Mouse (Mus musculus) liver, embryonic 16.5 days (tissue): Measurements from ENCODE around the gene Mthfsd. TPM values are rescaled to one million over a fixed set of nuclear protein-coding genes. Genes with fewer than 3 reads are reported as not detected.
"Not testable (repeated sequence)": the region's sequence is repeated elsewhere in the genome, so short reads cannot be mapped to it uniquely, and the experiment has no call there.

Experiments used
- ATAC-seq: fragments of 200-750 bp; cut with Nextera tagmentation; 2 replicates; pipeline ENCODE4 v1.8.0; 2017; ENCODE audit warnings: low read depth, mild to moderate bottlenecking, moderate number of reproducible peaks, moderate library complexity
- H3K27ac ChIP-seq: fragments of 300-500 bp; sonication (generic); 2 replicates; pipeline ENCODE4 v1.5.1; 2014; ENCODE audit warnings: mild to moderate bottlenecking, low read length
- H3K27me3 ChIP-seq: fragments of 300-500 bp; sonication (generic); 2 replicates; pipeline ENCODE4 v1.6.1; 2014; ENCODE audit warnings: low read depth, low read length, mixed read lengths; ENCODE audit not compliant: control insufficient read depth, insufficient read depth
- H3K36me3 ChIP-seq: fragments of 300-500 bp; sonication (generic); 2 replicates; pipeline ENCODE4 v1.6.1; 2014; ENCODE audit warnings: mild to moderate bottlenecking; ENCODE audit not compliant: control insufficient read depth, insufficient read depth
- H3K4me1 ChIP-seq: fragments of 300-500 bp; sonication (generic); 2 replicates; pipeline ENCODE4 v1.6.1; 2014; ENCODE audit warnings: low read depth, low read length, mixed read lengths; ENCODE audit not compliant: control insufficient read depth
- H3K4me2 ChIP-seq: fragments of 300-500 bp; sonication (generic); 2 replicates; pipeline ENCODE4 v1.6.1; 2014; ENCODE audit warnings: low read depth, low read length, mixed read lengths
- H3K4me3 ChIP-seq: fragments of 300-500 bp; sonication (generic); 2 replicates; pipeline ENCODE4 v1.5.1; 2014; ENCODE audit warnings: low read depth, mild to moderate bottlenecking, low read length
- H3K9ac ChIP-seq: fragments of 300-500 bp; sonication (generic); 2 replicates; pipeline ENCODE4 v1.6.1; 2014; ENCODE audit warnings: low read depth, low read length
- H3K9me3 ChIP-seq: fragments of 300-500 bp; sonication (generic); replicated peaks from 2 replicates; pipeline ENCODE4 v1.6.1; 2016; ENCODE audit warnings: low read length; ENCODE audit not compliant: control insufficient read depth
- WGBS: fragments of 180-500 bp; shearing (Covaris S2); extraction: QIAGEN DNeasy Blood & Tissue Kit; methylation state at CpG from one replicate; pipeline ENCODE4 v1.1.7; 2014; ENCODE audit not compliant: insufficient replicate concordance; 5-methylcytosine and 5-hydroxymethylcytosine counted together
- polyA plus RNA-seq: library from polyadenylated mRNA; unstranded; fragments of >200 nt; fragmentation: Nextera tagmentation; extraction: Ambion mirVana; gene quantifications from 2 replicates; pipeline ENCODE4 v1.2.1, GENCODE M21; 2015

The Mthfsd gene
- polyA plus RNA-seq, result 15.6 and 17.0 TPM in 2 replicates

GRCm38 (mm10) chr8:121107668-121108656, at the start of gene Mthfsd:
Mthfsd (minus strand) TSS chr8:121108392.
- Histone ChIP-seq H3K27ac (peak within 1 kb of the TSS; percentile 53; the same call in 1 of the 2 replicates), H3K27me3 (no peaks in the 10 kb centered on the region; the same call in 1 of the 2 replicates), H3K4me2 (peak within 1 kb of the TSS; percentile 84), H3K9ac (peak within 1 kb of the TSS; percentile 82), H3K36me3 (0 out of 2 replicates have a peak, but pooled peaks cover under 1% of the 10 kb centered on the region), H3K4me1 (peaks cover 12% of the 10 kb centered on the region), H3K4me3 (peak within 1 kb of the TSS; percentile 87), H3K9me3 (no peaks in the 10 kb centered on the region)
- whole genome bisulfite sequencing, result 1% methylated on average over 75 of the region's 75 CpGs
- peak; percentile 96 for ATAC-seq

- H3K9me3 ChIP-seq, result no peaks in the 10 kb centered on the region
- H3K4me1 ChIP-seq, result no peaks in the 10 kb centered on the region
- H3K4me2 ChIP-seq, result no peak overlapping the region
- H3K27me3 ChIP-seq, result no peaks in the 10 kb centered on the region
- no peak overlapping the region for H3K4me3 ChIP-seq
- no peak overlapping the region for H3K27ac ChIP-seq
- no peak overlapping the region for H3K9ac ChIP-seq
- H3K36me3 ChIP-seq, result no peaks in the 10 kb centered on the region
- ATAC-seq, result no peak
- WGBS, result 53% methylated on average over 7 of the region's 7 CpGs
These were observed 48.8 kb upstream of the Mthfsd start for GRCm38 (mm10) chr8:121156990-121157491.

DNA sequence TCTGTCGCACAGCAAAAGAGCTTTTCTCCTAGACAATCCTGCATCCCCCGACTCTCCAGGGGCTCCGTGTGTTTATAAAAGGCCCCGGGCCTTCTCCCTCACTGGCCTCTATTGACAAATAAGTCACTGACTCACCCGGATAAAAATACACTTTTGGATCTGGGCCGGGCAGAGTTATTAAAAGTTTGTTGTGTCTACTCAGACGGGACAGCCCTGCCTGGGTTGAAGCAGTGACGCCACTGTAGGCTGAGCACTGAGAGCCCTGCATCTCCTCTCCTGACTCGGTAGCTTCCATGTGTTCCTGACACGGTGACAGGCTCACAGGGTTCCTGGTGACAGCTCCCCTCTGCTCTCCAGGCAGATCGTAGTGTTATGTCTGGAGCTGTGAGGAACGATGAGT, 44.2 kb upstream of the Mthfsd start:
- Histone ChIP-seq H3K36me3 (no peaks in the 10 kb centered on the region), H3K4me3 (no peak overlapping the region), H3K4me1 (no peaks in the 10 kb centered on the region), H3K27me3 (no peaks in the 10 kb centered on the region), H3K27ac (no peak overlapping the region), H3K9ac (no peak overlapping the region), H3K9me3 (no peaks in the 10 kb centered on the region), H3K4me2 (no peak overlapping the region)
- 56% methylated on average over 12 of the region's 12 CpGs for WGBS
- ATAC-seq, result no peak

- WGBS, result 12% methylated on average over 8 of the region's 8 CpGs
- Histone ChIP-seq H3K36me3 (no peaks in the 10 kb centered on the region), H3K4me1 (no peaks in the 10 kb centered on the region), H3K27ac (no peak overlapping the region), H3K9ac (no peak overlapping the region), H3K4me2 (no peak overlapping the region), H3K27me3 (no peaks in the 10 kb centered on the region), H3K9me3 (no peaks in the 10 kb centered on the region), H3K4me3 (no peak overlapping the region)
- no peak for ATAC-seq
These were observed 40.4 kb upstream of the Mthfsd start for GRCm38 (mm10) chr8:121148573-121149083.

- 31% methylated on average over 4 of the region's 6 CpGs for WGBS
These were observed 37.4 kb upstream of the Mthfsd start for GRCm38 (mm10) chr8:121145457-121146134.

GRCm38 (mm10) chr8:121136856-121137255, 28.7 kb upstream of the Mthfsd start:
- WGBS, result 78% methylated on average over 6 of the region's 6 CpGs
- Histone ChIP-seq H3K9ac (no peak overlapping the region), H3K4me3 (no peak overlapping the region), H3K36me3 (no peaks in the 10 kb centered on the region), H3K4me2 (no peak overlapping the region), H3K27me3 (no peaks in the 10 kb centered on the region; the same call in 1 of the 2 replicates), H3K9me3 (no peaks in the 10 kb centered on the region; the same call in none of the 2 replicates), H3K27ac (no peak overlapping the region), H3K4me1 (no peaks in the 10 kb centered on the region)
- no peak for ATAC-seq

More at GRCm38 (mm10) chr8:121145457-121146134, 37.4 kb upstream of the Mthfsd start:
- not testable (repeated sequence) for H3K36me3 ChIP-seq, H3K9me3 ChIP-seq, H3K4me2 ChIP-seq, H3K4me3 ChIP-seq, H3K9ac ChIP-seq, H3K27ac ChIP-seq, H3K27me3 ChIP-seq, H3K4me1 ChIP-seq, ATAC-seq

DNA sequence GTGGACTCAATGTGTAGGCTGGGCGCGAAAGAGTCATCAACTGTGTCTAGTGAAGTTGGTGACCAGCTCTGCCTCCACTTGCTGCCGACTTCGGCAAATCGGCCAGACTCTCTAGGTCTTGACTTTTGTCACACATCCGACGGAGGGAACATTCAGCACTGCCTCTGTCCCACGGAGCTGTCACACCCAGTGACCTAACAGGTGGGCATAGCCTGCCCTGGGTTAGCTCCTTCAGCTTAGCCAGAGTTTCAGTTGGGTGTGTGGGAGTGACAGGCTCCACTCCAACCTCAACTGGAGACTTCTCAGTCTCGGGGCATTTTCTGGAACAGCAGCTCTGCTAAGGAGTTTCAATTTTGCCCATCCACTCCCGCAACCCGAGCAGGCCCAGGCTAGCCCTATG, 26.3 kb upstream of the Mthfsd start:
- Histone ChIP-seq H3K27me3 (peaks cover 16% of the 10 kb centered on the region), H3K4me1 (no peaks in the 10 kb centered on the region), H3K9ac (no peak overlapping the region), H3K27ac (no peak overlapping the region), H3K9me3 (no peaks in the 10 kb centered on the region; the same call in none of the 2 replicates), H3K4me2 (no peak overlapping the region), H3K4me3 (no peak overlapping the region), H3K36me3 (no peaks in the 10 kb centered on the region)
- 71% methylated on average over 11 of the region's 11 CpGs for WGBS
- no peak for ATAC-seq

DNA sequence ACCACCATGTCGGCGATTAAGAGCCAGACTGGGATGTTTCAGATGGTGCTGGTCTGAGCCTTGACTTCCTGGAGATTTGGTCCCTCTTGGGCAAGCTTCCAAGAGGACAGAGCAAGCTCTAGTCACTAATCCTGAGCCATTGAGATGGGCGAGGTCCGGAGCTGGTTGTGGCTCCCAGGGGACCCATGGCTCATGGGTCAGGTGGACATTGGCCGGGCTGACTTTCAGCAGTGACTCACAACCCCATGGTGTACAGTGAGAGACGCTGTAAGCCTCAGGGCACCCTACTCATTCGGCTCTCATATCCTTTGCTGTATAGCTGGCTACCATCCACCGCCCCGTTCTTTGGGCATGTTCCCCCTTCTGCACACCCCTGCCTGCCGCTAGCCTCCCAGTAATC, 25.9 kb upstream of the Mthfsd start:
- no peaks in the 10 kb centered on the region; the same call in none of the 2 replicates for H3K9me3 ChIP-seq
- no peak overlapping the region for H3K4me3 ChIP-seq
- H3K4me1 ChIP-seq, result no peaks in the 10 kb centered on the region
- no peak for ATAC-seq
- no peak overlapping the region for H3K4me2 ChIP-seq
- H3K36me3 ChIP-seq, result no peaks in the 10 kb centered on the region
- H3K9ac ChIP-seq, result no peak overlapping the region
- no peak overlapping the region for H3K27ac ChIP-seq
- H3K27me3 ChIP-seq, result peaks cover 21% of the 10 kb centered on the region
- 77% methylated on average over 10 of the region's 10 CpGs for WGBS
